Mouse (Mus musculus) MEL (cell line): ENCODE measurements around the gene Mmp28.

Experiments
- CTCF ChIP-seq, 3 experiments: IDR thresholded peaks in 2 of 3; conservative IDR thresholded peaks in 1 of 3; 2 replicates each; pipeline ENCODE4 v1.5.1; 2011 to 2012; ENCODE audit warnings: low read length in 3 of 3, low read depth in 2 of 3, mild to moderate bottlenecking in 2 of 3, improper control_type of control experiment in 1 of 3, inconsistent platforms in 1 of 3, mixed read lengths in 1 of 3, moderate library complexity in 1 of 3; ENCODE audit not compliant: control insufficient read depth in 1 of 3, insufficient read depth in 1 of 3, poor library complexity in 1 of 3, severe bottlenecking in 1 of 3
- EP300 ChIP-seq, 2 experiments: IDR thresholded peaks; 2 replicates each; pipeline ENCODE4 v1.6.1; 2011; ENCODE audit warnings: improper control_type of control experiment in 2 of 2, low read length in 2 of 2, low read depth in 1 of 2, mild to moderate bottlenecking in 1 of 2
- MXI1 ChIP-seq: IDR thresholded peaks from 2 replicates; pipeline ENCODE4 v1.6.1; 2011; ENCODE audit warnings: mild to moderate bottlenecking, low read depth, low read length, improper control_type of control experiment
- MYB ChIP-seq: IDR thresholded peaks from 2 replicates; pipeline ENCODE4 v1.6.1; 2011; ENCODE audit warnings: mild to moderate bottlenecking, low read depth, low read length, improper control_type of control experiment
- MYC ChIP-seq: IDR thresholded peaks from 2 replicates; pipeline ENCODE4 v1.6.1; 2011; ENCODE audit warnings: low read depth, mild to moderate bottlenecking, low read length, improper control_type of control experiment, moderate library complexity
- NRF1 ChIP-seq: IDR thresholded peaks from 2 replicates; pipeline ENCODE4 v1.6.1; 2014; ENCODE audit warnings: low read depth, mild to moderate bottlenecking, inconsistent platforms, low read length, improper control_type of control experiment, moderate library complexity; ENCODE audit not compliant: poor library complexity, insufficient read depth, severe bottlenecking
- POLR2A ChIP-seq, 2 experiments: IDR thresholded peaks; 2 replicates each; pipeline ENCODE4 v1.6.1; 2011 to 2012; ENCODE audit warnings: low read length in 2 of 2, mild to moderate bottlenecking in 2 of 2, control low read depth in 1 of 2, improper control_type of control experiment in 1 of 2, low read depth in 1 of 2, moderate library complexity in 1 of 2; ENCODE audit not compliant: control insufficient read depth in 1 of 2, insufficient read depth in 1 of 2, poor library complexity in 1 of 2
- POLR2AphosphoS2 ChIP-seq: IDR thresholded peaks from 2 replicates; pipeline ENCODE4 v1.6.1; 2011; ENCODE audit warnings: low read length, improper control_type of control experiment
- RAD21 ChIP-seq: IDR thresholded peaks from 2 replicates; pipeline ENCODE4 v1.6.1; 2011; ENCODE audit warnings: mild to moderate bottlenecking, low read depth, low read length, improper control_type of control experiment
- RCOR1 ChIP-seq: IDR thresholded peaks from 2 replicates; pipeline ENCODE4 v1.6.1; 2012; ENCODE audit warnings: low read depth, mild to moderate bottlenecking, inconsistent platforms, low read length, improper control_type of control experiment
- SIN3A ChIP-seq: IDR thresholded peaks from 2 replicates; pipeline ENCODE4 v1.6.1; 2012; ENCODE audit warnings: low read length, improper control_type of control experiment, inconsistent platforms
- TBP ChIP-seq: IDR thresholded peaks from 2 replicates; pipeline ENCODE4 v1.8.0; 2011; ENCODE audit warnings: low read depth, low read length, improper control_type of control experiment
- USF2 ChIP-seq, 2 experiments: IDR thresholded peaks; 2 replicates each; pipeline ENCODE4 v1.6.1; 2011 to 2012; ENCODE audit warnings: improper control_type of control experiment in 2 of 2, low read length in 2 of 2, borderline replicate concordance in 1 of 2, inconsistent platforms in 1 of 2, low read depth in 1 of 2, mild to moderate bottlenecking in 1 of 2; ENCODE audit not compliant: insufficient read depth in 1 of 2
- ZKSCAN1 ChIP-seq: IDR thresholded peaks from 2 replicates; pipeline ENCODE4 v1.6.1; 2012; ENCODE audit warnings: low read depth, mild to moderate bottlenecking, inconsistent platforms, low read length, improper control_type of control experiment, moderate library complexity

DNA sequence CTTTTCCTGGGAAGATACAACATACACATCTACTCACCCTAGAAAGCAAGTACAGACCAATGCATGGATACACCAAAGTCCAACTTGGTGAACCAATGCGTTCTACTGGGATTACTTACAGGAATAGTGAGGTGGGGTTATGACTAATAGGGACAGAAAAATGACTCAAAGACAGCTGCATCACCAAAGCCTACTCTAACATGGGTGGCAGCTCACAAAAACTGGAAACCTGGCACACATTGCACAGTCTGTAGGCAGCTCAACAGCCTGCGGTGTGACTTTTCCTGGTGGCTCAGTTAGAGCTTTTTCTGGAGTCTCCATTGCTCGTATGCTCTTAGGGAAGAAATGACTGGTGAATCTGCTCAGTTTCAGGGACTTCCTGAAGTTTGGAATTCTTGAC, 5.9 kb upstream of the Mmp28 start:
- TF ChIP-seq CTCF (IDR thresholded peaks at IDR 0.05 in 2 of 3, conservative IDR thresholded peaks at IDR 0.05 in 1 of 3; ENCODE audit: control insufficient read depth in 1 of 3, insufficient read depth in 1 of 3, low read depth in 2 of 3, low read length in 3 of 3, poor library complexity in 1 of 3, severe bottlenecking in 1 of 3) (no peak), POLR2A (IDR thresholded peaks at IDR 0.05; ENCODE audit: control insufficient read depth in 1 of 2, insufficient read depth in 1 of 2, low read depth in 1 of 2, low read length in 2 of 2, poor library complexity in 1 of 2) (no peak), RCOR1 (no peak), SIN3A (no peak), POLR2AphosphoS2 (no peak), NRF1 (no peak), ZKSCAN1 (no peak), MXI1 (no peak), RAD21 (no peak), EP300 (IDR thresholded peaks at IDR 0.05; ENCODE audit: low read depth in 1 of 2, low read length in 2 of 2) (no peak), USF2 (IDR thresholded peaks at IDR 0.05; ENCODE audit: borderline replicate concordance in 1 of 2, insufficient read depth in 1 of 2, low read depth in 1 of 2, low read length in 2 of 2) (no peak), MYB (no peak), MYC (no peak), TBP (no peak)
